Mouse (Mus musculus) brain, embryonic 18.5 days (tissue): ENCODE results near the gene Anxa11.
"Not testable (repeated sequence)": the region's sequence is repeated elsewhere in the genome, so short reads cannot be mapped to it uniquely, and the experiment has no call there.

ENCODE experiments used
- DNase-seq: peaks from one replicate; pipeline ENCODE4 v3.0.0-alpha.2; 2012; ENCODE audit warnings: low read depth, low spot score

Anxa11 gene

DNA sequence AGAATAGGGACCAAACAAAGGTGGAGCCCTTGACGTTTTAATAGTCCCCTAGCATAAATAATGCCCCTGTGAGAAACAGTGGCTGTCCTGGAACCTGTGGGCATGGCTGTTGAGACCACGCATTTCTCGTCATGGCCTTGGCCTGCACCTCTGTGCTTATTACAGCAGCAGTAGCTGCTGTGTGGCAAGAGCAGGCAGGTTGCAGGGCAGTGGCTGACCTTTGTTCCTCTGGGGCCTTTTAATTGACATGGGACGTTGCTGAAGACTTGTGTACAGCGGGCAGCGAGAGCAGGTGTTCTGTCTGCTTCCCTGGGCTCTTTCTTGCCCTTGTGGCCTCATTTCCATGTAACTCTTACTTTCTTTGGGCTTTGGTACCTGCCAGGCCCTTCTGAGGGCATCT lies 25.9 kb downstream of the Anxa11 start:
- DNase-seq: no peak

DNA sequence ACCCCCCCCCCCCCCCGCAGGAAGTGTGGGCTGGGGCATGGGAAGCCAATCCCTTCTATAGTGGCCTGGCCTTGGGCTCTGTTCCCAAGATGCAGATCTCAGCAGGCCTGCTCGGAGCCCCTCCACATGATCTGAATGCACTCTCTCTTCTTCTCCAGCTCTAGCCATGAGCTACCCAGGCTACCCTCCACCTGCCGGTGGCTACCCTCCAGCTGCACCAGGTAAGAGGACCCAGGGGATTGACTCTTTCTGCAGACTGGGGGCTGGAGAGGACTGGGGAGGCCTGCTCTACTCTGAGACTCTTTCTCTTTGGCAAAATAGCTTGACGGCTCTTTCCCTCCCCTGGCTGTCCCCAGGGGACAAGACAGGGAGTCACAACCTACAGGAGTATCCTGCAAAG lies 26.8 kb downstream of the Anxa11 start:
- DNase-seq: no peak

GRCm38 (mm10) chr14:25869135-25869878 lies 27.4 kb downstream of the Anxa11 start:
- no peak for DNase-seq

GRCm38 (mm10) chr14:25872461-25873415 lies 30.8 kb downstream of the Anxa11 start:
- DNase-seq: peak; percentile 12

GRCm38 (mm10) chr14:25876640-25877039 lies 34.7 kb downstream of the Anxa11 start:
- not testable (repeated sequence) for DNase-seq

DNA sequence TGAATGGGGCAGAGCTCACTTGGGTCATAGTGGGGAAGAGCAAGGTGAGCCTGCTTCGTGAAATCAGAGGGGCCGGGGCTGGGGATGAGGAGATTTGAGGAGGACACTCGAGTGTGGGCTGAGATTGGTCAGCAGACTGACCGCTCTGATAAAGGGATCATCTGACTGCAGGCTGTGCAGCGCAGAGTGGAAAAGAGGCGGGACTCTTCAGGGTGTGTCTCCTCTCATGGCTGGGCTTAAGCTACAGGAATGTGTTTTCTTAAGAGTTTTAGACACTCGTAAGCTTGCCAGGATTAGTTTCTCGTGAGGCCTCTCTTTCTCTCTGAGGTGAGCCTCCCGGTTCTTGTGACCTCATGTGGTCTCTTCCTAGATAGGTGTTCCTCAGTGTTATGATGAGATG lies 39.8 kb downstream of the Anxa11 start:
- DNase-seq: not testable (repeated sequence)

DNA sequence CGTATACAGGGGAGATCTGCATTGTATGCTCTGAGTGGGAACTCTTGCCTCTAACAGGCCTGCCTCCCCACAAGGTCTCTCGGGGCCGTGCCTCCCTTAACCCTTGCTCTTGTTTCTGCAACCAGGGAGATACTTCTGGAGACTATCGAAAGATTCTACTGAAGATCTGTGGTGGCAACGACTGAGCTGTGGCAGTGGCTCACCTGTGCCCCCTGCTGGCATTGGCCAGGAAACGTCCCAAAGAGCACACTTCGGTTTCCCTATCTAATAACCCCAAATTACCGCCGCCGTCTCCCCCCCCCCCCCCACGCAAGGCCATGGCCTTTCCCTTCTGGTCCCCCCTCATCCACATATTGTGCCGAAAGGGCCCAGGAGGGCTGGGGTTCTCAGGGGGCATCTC lies 43.9 kb downstream of the Anxa11 start:
- not testable (repeated sequence) for DNase-seq

- not testable (repeated sequence) for DNase-seq
These were observed 52.6 kb downstream of the Anxa11 start for GRCm38 (mm10) chr14:25894566-25894965.

DNA sequence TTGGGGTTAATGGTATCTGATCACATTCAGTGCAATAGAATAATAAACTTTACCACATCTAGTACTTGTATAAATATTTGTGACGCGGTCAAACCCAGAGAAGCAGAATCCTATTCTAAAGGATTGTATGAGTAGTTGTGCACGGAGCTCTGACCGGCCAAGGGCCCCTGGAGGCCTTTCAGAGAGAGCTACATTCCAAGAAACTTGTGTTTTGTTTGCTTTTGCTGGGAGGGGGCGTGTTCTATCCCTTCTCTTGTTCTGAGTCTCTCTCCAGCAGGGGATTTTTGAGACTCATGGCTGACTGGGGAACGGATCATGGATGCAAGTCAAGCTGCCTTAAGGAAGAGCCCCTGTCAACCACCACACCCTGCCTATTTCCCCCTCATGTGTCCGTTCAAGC lies 53.7 kb downstream of the Anxa11 start:
- not testable (repeated sequence) for DNase-seq

DNA sequence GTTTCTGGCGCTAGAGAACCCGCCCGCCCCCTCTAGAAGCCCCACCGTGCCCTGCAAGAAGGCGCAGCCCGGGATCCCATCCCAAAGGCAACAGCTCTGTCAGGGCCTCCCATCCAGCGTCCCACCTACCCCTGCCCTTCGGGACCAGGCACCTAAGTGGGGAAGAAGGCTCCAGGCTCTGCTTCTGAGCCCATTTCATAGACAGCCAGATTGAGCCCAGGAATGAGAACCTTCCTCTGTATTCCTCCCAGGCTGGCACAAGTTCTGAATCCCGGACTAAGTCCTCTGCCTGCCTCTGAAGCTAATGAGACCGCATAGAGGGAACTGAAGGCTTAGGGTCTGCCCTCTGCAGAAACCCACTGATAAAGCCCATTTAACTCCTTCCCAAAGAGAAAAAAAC lies 61.0 kb downstream of the Anxa11 start, which contains the start of gene Plac9a:
TSS of gene Plac9a (minus strand) at position 101 of the 400 bp plus-strand sequence.
- DNase-seq: not testable (repeated sequence)

DNA sequence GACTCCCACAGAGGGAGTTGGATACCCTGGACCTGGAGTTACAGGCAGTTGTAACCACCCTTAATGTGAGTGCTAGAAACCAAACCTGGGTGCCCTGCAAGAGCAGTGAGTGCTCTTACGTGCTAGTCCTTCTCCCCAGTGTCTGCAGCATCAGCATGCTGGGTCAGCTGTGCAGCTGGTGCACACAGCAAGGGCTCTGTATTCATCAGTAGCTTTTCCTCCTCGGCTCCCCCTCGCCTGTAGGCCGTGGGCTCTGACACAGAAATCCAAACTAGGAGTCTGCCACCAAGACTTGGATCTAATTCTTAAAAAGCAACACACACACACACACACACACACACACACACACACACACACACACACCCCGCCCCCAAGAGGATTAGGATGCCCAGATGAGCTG lies 63.3 kb downstream of the Anxa11 start:
- not testable (repeated sequence) for DNase-seq

- DNase-seq: not testable (repeated sequence)
These were observed 65.3 kb downstream of the Anxa11 start for GRCm38 (mm10) chr14:25907272-25907671.

DNA sequence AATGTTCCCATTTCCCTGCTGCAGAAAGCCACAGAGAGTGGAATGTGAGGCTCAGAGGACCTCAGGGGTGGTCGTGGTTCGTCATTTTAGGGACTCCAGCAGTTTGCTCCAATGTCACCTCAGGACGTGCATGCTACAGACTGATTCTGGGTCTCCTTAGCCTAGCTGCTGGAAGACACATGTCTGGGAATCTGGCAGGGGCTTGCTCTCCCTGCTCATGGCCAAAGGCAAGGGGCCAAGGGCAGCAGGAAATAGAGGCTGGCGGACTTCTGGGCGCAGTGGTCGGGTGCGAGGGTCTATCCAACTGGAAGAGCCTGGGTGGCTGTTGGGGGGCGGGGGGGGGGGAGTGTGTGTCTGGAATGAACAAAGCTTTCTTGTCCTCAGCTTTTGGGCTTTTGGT lies 67.0 kb downstream of the Anxa11 start:
- not testable (repeated sequence) for DNase-seq

DNA sequence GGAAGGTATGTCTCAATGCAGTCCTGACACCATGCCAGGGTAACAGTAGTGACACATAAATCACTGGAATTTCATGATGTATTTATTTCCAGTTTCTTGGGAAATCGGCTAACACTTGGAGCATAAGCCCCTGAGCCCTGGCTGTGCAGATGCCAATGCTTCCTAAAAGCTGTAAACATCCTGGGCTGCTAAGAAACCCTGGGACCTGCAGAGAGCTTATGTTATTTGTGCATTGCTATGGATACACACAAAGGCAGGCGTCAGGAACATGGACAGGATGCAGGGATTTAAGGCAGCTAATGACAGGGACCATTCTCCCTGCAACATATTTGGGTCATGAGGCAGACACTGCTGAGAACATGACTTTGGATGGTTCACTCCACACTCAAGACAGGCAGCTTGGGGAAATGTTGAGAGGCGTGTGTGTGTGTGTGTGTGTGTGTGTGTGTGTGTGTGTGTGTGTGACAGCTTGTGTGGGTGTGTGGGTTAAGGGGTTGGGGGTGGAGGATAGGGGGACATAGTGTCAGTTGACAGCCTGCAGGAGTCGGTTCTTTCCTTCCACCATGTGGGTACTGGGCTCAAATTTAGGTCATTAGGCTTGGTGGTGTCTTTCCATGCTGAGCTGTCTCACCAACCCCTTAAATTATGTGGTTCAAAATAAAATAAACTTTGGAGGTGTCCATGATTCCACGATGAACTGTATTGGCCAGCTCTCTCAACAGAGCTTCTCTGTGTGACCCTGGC lies 76.6 kb downstream of the Anxa11 start:
- DNase-seq: not testable (repeated sequence)

- not testable (repeated sequence) for DNase-seq
These were observed 85.0 kb downstream of the Anxa11 start for GRCm38 (mm10) chr14:25926814-25927561.

DNA sequence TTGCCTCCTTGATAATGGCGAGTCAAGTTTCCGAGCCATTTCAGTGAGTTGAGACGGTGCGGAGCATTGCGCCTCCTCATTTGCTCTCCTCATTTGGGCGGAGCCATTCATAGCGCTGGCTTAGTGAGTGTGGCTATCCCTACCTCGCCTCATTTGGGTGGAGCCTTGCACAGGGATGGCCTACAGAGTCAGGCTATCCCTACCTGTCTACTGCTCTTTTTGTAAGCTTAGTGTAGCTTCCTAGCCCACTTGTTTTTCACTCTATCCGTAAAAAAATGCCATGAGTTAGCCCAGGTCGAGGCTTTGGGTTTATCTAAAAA lies 85.6 kb downstream of the Anxa11 start, which contains the start of gene Tmem254a:
TSS of gene Tmem254a (minus strand) at position 111 of the 320 bp plus-strand sequence.
- not testable (repeated sequence) for DNase-seq
